Mouse (Mus musculus) left cerebral cortex, postnatal 4 days (tissue): Measurements from ENCODE around the gene Pde2a. TPM values are rescaled to one million over a fixed set of nuclear protein-coding genes. Genes with fewer than 3 reads are reported as not detected.

Source experiments
- DNase-seq: peaks from one replicate; pipeline ENCODE4 v3.0.0-alpha.2; 2022
- intact Hi-C: fragments of 180-260 bp; cut with DNase I; formaldehyde crosslinking; loops from one replicate; pipeline ENCODE4 v1.15.1; 2025
- total RNA-seq, 2 experiments: library from RNA; stranded (reverse); gene quantifications; 2 replicates each; pipeline ENCODE4 v1.2.3; 2021

Pde2a gene
- total RNA-seq, 2 experiments from 2014 or later, result 173 to 179 TPM

GRCm38 (mm10) chr7:101503351-101503750, 81.9 kb downstream of the Pde2a start:
- DNase-seq, result peak; percentile 38
- intact Hi-C loops, result loop anchor here (1.0 to 5.0 kb wide), 2 partner anchors 34 to 53 kb away; no protein-coding TSS in a partner anchor

- DNase-seq, result no peak
- intact Hi-C loops, result loop anchor here (1.0 to 5.0 kb wide), 2 partner anchors 33 to 54 kb away; no protein-coding TSS in a partner anchor
These were observed 82.3 kb downstream of the Pde2a start for GRCm38 (mm10) chr7:101503803-101504202.

DNA sequence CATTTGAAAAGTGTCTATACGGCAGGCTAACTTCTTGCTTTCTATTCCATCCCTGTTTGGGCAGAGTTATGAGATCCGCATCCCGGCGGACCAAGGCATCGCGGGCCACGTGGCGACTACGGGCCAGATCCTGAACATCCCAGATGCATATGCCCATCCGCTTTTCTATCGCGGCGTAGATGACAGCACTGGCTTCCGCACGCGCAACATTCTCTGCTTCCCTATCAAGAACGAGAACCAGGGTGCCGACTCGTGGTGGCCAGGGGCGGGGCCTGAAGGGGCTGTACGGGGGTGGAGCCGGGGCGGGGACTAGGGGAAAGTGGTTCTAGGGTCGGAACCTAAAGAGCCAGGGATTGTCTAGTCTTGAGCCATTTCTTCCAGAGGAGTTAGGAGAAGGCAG, 83.0 kb downstream of the Pde2a start:
- intact Hi-C loops, result loop anchor here (5.0 kb wide), 1 partner anchor 33 kb away; no protein-coding TSS in a partner anchor
- no peak for DNase-seq

- intact Hi-C loops, result no loop called here
- no peak for DNase-seq
These were observed 87.7 kb downstream of the Pde2a start for GRCm38 (mm10) chr7:101509212-101509611.

DNA sequence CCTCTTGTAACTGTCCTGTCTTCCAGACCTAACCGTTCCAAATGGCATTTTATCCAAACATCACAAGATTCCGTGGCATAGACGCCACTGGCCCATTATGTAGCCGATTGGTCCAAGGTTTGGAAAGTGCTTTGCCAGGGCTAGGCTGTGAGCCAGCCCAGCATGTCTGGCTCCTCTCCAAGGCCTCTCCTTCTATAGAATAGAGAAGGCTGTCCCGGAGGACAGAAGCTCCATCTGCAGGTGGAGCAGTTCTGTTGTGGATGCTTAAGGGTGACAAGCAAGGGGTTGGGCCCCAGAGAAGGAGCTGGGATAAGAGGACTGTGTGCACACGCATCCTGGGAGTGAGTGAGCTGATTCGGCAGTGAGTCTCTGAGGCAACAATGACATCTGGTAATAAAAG, 92.2 kb downstream of the Pde2a start:
- DNase-seq, result peak; percentile 82
- intact Hi-C loops, result no loop called here

DNA sequence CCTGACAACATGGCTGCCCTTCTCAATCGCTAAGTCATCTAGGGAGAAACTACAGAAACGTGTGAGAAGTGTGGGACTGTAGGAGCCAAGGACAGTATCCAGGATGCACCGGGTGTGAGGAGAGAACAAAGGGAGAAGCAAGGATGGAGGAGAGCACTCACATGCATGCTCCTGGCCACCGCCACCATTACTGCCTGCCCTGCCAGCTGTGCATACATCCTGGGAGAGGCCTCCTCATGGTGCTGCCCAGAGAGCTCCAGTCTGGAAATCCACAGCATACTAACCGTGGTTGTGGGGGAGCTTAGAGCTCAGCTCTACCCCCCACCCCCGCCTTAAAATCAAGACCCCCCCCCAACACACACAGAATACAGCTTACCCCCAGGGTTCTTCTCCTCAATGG, 93.3 kb downstream of the Pde2a start:
- intact Hi-C loops, result no loop called here
- DNase-seq, result no peak

DNA sequence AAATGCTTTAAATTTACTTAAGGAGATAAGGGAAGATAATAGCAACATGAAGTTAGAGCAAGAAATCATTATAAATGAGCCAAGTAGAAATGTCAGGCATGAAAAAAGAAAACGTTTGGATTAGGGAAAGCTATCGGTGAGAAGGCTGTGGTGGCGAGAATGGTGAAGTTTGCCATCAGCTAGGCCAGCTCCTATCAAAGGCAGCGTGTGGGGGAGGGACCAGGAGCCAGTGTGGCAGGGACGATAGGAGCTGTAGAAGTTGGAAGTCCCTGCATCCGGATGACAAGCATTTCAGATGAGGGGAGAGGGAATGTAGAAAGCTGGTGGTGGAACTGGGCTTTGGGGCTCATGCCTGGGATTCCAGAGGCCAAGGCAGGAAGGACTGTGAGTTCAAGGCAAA, 93.8 kb downstream of the Pde2a start:
- DNase-seq, result no peak
- intact Hi-C loops, result no loop called here

DNA sequence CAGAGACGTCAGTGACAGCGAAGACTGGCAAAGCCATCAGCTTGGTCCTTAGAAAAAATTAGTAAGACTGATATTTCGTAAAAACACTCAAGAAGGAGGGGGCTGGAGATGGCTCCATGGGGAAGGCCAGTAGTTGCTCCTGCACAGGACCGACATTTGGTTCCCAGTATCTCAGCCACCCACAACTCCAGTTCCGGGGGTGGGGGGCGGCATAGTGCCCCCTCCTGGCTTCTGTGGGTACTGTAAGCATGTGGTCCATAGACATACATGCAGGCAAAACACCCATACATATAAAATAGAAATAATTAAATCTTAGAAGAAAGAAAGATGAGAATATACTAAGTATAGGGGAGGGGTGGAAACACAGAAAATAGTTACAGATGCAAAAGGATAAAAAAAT, 95.0 kb downstream of the Pde2a start:
- intact Hi-C loops, result no loop called here
- no peak for DNase-seq

- intact Hi-C loops, result no loop called here
- DNase-seq, result no peak
These were observed 100.2 kb downstream of the Pde2a start for GRCm38 (mm10) chr7:101521696-101522095.

DNA sequence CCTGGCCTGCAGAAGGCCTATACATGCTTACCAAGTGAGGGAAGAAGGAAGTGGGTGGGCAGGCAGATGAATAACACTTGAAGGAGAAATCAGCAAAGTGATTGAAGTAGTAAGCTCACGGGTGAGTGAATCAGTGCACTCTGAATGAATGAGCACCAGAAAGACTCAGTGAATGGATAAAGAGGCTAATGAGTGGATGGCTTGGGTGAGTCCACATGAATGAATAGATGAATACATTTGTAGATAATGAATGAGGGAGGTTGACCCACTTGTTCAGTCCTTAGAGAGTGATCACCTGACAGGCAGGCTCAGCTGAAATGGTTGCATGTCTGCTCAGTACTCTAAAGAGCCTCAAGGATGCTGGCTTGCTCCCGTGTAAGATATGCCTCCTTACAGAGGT, 101.7 kb downstream of the Pde2a start:
- no peak for DNase-seq
- intact Hi-C loops, result no loop called here

DNA sequence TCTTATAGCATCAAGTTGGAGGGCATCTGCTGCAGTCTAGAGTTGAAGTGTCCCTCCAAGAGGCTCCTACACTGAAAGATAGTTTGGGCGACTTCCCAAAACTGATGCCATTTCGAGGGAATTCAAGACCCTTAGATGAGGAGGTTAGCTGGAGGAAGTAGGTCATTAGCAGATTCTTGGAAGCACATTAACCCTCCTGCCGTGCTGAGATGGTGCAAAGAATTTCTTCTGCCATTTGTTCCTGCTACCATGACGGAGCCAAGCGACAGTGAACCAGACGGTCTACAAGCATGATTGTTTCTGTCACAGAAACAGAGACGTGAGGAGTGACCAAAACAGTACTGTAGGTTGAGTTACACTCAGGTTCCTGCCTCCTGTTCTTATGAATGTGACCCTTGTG, 105.0 kb downstream of the Pde2a start:
- DNase-seq, result no peak
- intact Hi-C loops, result no loop called here

DNA sequence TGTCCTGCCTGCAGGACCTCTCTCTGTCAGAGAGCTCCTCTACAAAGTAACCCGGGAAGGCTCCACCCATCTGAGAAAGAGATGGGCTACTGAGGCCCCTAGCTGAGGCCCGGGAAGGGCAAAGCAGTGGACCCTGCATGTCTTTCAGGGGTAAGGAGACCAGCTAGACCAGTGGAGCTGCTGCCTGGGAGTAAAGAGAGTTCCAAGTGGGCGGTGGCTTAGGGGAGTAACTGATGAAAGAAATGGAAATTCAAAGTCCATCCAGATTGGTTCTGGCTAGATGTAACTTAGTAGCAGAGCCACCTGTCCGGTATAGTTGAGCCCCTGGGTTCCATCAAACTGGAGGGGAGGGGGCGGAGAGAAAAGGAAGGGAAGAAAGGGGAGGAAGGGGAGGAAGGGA, 112.9 kb downstream of the Pde2a start:
- no peak for DNase-seq
- intact Hi-C loops, result no loop called here

GRCm38 (mm10) chr7:101535102-101535501, 113.6 kb downstream of the Pde2a start:
- DNase-seq, result no peak
- intact Hi-C loops, result loop anchor here (5.0 kb wide), 2 partner anchors 33 to 113 kb away; partner anchors contain the start of gene Pde2a

DNA sequence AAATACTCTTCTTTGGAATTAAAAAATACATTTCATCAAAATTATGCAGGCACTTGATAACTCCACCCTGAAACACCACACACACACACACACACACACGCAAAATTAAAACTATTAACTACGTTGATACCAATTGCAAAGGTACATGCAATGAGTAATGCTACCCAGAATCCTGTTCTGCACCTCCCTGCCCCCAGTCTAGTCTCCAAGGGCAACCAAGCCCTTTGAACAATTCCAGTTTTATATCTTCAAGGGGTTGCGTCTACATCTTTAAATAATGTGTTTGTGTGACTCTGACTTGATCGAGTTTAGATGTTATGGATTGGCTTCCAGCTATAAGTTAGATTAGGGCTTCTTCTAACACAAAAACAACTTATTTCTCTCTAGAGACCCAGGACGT, 114.0 kb downstream of the Pde2a start:
- intact Hi-C loops, result loop anchor here (5.0 kb wide), 2 partner anchors 33 to 113 kb away; partner anchors contain the start of gene Pde2a
- no peak for DNase-seq

DNA sequence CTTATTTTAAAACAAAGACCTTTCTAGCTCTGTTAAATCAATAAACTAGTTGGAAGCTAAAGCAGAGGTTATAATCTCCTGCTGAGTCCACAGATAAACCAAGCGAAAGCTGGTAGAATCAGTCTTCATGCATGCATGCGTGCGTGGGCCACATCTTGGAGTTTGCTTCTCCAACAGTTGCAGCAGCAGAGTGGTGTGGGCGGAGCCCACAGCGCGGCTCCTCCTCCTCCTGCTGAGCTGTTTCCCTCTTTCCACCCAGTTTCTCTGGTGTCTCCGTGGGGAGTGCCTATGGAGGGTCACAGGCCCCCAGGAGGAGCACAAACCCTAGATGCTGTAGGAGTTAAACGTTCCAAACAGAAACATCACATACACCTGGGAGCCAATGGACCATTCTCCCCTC, 116.0 kb downstream of the Pde2a start:
- intact Hi-C loops, result loop anchor here (5.0 kb wide), 2 partner anchors 35 to 115 kb away; partner anchors contain the start of gene Pde2a
- no peak for DNase-seq

- intact Hi-C loops, result loop anchor here (5.0 kb wide), 2 partner anchors 36 to 116 kb away; partner anchors contain the start of gene Pde2a
- DNase-seq, result no peak
These were observed 116.8 kb downstream of the Pde2a start for GRCm38 (mm10) chr7:101538141-101538933.

- DNase-seq, result no peak
- intact Hi-C loops, result loop anchor here (2.0 to 5.0 kb wide), 4 partner anchors 37 to 117 kb away; partner anchors contain the start of gene Pde2a
These were observed 118.3 kb downstream of the Pde2a start for GRCm38 (mm10) chr7:101539774-101540173.

DNA sequence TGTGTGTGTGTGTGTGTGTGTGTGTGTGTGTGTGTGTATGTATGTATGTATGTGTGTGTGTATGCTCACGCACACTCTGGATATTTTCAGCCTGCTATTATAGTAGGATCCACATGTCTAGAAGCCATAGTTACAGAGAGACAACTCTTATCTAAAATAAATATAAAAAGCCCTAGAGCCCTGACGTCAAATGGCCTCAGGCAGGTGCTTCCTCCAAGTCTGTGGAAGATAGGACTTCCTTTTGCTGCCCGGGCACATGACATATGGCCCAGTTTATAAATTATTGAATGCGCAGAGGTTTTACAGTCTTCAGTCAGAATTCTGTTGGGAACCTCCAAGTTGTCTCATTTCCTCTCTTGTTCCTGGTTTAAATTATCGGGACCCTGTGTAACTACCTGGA, 119.2 kb downstream of the Pde2a start:
- DNase-seq, result no peak
- intact Hi-C loops, result loop anchor here (2.0 kb wide), 2 partner anchors 78 to 90 kb away; no protein-coding TSS in a partner anchor

- intact Hi-C loops, result loop anchor here (2.0 kb wide), 2 partner anchors 78 to 90 kb away; no protein-coding TSS in a partner anchor
- DNase-seq, result peak; percentile 75
These were observed 119.6 kb downstream of the Pde2a start for GRCm38 (mm10) chr7:101541132-101541531.

DNA sequence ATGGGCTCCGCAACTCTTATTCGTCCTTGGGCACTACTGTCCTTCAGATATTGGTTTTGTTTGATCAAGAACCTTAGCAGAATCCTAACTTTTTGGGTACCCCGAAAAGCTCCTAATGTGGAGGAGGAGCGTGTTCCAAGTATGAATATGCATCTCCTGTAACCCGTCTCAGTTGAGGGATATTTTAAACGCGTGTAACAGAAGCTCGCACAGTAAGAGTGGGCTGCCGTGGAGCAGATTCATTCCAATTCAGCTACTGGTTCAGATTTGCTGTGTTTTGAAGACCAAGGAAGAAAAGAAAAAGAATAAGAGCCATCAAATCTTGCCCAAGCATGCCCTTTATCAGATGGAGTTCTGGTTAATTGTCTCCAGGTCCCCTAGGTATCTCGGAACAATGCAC, 120.2 kb downstream of the Pde2a start:
- DNase-seq, result no peak
- intact Hi-C loops, result loop anchor here (2.0 kb wide), 2 partner anchors 77 to 91 kb away; no protein-coding TSS in a partner anchor

- no peak for DNase-seq
- intact Hi-C loops, result no loop called here
These were observed 126.2 kb downstream of the Pde2a start for GRCm38 (mm10) chr7:101547651-101548050.

DNA sequence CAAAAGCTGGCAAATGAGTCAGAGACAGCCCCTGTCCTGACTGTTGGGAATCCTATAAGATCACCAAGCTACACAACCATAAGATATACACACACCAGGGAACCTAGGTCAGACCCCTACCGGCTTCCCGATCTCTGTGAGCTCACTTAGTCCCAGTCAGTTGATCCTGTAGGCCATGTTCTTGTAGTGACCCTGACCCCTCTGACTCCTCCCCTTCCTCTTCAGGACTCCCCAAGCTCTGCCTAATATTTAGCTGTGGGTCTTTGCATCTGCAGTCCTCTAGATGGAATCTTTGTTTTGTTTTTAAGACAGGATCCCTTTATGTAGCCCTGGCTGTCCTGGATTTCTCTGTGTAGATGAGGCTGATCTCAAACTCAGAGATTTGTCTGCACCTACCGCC, 127.8 kb downstream of the Pde2a start:
- DNase-seq, result no peak
- intact Hi-C loops, result no loop called here
